Mouse (Mus musculus): Measurements from ENCODE around the gene Fcgr1.
"Not testable (repeated sequence)": the region's sequence is repeated elsewhere in the genome, so short reads cannot be mapped to it uniquely, and the experiment has no call there.

Fcgr1 gene

GRCm38 (mm10) chr3:96327647-96328046, 33.9 kb upstream of the Fcgr1 start:
- DNase-seq (ENCODE audit: low read depth, low spot score), result peak; percentile 20

DNA sequence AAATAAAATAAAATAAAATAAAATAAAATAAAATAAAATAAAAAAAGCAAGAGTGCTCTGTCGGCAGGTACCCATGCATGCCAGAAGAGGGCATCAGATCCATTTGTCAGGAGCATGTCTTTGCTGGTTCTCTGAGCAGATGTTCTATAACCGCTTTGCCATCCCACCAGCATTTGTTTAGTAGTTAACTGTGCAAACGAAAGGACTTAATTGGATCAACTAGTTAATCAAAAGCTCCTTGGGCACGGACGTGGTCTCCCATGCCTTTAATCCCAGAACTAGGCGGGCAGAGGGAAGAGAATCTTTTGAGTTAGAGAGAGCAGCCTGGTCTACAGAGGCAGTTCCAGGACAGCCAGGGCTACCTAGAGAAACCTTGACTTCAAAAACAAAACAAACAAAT, 33.4 kb upstream of the Fcgr1 start:
- DNase-seq (ENCODE audit: low read depth, low spot score), result peak; percentile 70

- not testable (repeated sequence) for DNase-seq (ENCODE audit: low read depth, low spot score)
Measured at GRCm38 (mm10) chr3:96323806-96324205, 30.0 kb upstream of the Fcgr1 start.

- no peak for DNase-seq (ENCODE audit: low read depth, low spot score)
Measured at GRCm38 (mm10) chr3:96322609-96323008, 28.8 kb upstream of the Fcgr1 start.

DNA sequence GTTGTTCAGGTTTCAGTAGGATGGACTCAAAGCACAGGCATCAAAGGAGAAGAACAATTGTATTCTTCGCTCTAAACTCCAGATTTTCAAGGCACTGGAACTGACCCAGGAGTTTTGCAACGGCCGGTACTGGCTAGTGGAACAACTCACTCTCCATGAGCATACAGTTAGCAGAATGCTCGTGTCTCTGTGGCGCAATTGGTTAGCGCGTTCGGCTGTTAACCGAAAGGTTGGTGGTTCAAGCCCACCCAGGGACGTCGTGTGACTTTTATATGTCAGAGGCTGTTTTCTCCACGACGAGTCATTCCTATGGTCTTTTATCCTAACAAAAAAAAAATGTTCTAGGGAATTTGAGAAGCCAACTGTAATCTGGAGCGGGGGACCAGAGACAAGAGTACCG, 28.1 kb upstream of the Fcgr1 start:
- DNase-seq (ENCODE audit: low read depth, low spot score), result no peak

DNA sequence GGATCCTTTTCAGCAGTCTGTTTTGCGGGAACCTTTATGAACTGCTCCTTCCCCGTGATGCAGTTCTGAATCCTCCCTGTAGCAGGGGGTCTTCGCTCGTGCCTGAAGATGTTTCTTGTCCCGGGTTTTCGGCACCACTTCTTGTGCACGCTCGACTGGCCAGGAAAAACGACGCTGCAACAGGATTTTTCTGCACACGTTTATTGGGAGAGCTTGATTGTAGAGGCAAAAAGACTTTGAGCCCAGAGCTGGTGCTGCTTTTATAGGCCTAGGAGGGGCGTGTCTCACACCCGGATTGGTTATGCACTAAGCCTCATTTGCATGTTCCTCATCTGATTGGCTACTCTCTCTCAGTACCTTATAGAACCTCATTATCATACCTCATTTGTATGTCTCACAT, 26.2 kb upstream of the Fcgr1 start:
- not testable (repeated sequence) for DNase-seq (ENCODE audit: low read depth, low spot score)

DNA sequence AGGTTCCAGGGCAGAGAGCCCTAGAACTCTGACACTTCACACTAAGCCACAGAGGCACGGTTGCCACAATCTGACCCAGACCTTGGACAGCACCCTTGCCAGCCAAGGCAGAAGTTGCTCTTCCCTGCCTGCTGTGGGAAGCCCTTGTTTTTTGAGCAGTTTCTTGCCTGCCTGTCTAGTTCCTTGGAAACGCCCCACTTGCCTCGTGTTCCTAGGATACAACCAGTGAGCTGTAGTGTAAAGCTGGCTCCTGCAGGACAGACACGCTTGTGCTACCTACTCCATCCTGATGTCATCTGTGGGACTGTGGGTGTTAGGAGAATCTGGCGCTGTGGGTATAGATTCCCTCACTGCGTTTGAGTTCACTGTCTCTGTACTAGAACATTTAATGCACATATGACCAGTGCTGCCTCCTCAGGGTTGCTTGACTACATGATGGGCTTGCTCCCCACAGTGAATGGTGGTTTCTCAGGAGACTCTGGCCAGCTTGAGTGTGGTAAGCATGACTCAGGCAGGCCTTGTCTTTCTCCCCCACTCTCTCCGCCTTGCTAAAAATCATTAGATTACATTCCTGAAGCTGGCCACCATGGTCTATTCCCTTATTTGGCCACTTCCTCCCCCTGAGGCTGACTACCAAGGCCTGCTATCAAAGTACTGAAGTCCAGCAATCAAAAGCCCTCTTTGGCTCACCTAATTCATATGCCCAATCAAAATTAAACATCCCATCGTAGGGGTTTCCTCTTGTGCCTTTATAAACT, 18.8 kb upstream of the Fcgr1 start:
- no peak for DNase-seq (ENCODE audit: low read depth, low spot score)

GRCm38 (mm10) chr3:96309441-96309840, 15.7 kb upstream of the Fcgr1 start:
- no peak for DNase-seq (ENCODE audit: low read depth, low spot score)

GRCm38 (mm10) chr3:96306506-96306905, 12.7 kb upstream of the Fcgr1 start:
- peak; percentile 37 for DNase-seq (ENCODE audit: low read depth, low spot score)

GRCm38 (mm10) chr3:96302076-96302475, 8.3 kb upstream of the Fcgr1 start:
- DNase-seq (ENCODE audit: low read depth, low spot score), result no peak

DNA sequence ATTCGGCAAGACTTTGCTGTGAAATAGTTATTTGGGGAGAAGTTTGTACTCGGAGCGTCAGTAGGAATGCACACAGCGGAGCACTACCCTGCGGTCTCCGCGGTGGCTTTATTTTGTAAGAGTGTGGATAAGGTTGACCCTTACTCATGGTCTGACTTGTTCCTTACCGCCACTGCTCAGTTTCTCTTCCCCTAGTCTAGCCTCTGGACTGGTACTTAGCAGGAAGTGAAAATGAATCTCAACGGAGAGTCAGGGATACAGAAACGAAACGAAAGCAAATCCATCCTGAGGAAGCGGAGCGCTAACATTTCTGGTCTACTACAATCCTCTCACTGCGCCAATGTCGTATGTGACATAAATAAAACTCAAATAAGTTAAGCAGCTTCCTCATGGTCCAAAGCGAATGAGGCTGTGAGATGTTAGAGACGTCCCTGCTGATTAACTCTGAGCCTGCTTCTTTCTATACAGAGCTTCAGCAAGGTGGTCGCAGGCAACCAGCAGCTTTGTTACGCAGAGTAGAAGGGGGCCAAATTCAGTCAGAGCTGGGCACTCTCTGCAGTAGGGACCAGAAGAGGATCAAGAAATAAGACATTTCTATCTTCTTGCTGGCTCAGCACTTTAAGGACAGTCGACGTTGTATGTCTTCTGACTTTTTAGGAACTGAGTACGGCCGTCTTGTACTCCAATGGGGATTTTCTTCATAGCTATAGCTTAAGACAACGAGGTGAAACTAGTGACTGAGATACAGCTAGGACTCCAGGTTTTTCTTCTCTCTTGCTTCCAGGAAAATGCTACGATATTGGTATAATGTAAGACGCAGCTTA, 7.1 kb upstream of the Fcgr1 start:
- DNase-seq (ENCODE audit: low read depth, low spot score), result no peak

DNA sequence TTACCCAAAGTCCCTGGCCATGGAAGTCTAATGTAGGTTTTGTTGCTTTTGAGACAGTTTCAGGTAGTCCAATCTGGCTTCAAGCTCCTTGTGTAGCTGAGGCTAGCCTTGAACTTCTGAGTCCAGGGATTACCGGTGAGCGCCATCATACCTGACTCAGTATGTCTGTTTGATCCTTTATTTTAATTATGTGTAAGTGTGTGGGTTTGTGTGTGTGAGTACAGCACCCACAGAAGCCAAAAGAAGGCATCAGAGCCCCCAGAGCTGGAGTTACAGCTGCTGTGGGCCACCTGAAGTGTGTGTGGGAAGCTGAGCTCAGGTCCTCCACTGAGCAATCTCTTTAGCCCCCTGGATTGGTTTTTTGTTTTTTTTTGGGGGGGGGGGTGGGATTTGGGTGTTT, 5.8 kb upstream of the Fcgr1 start:
- DNase-seq (ENCODE audit: low read depth, low spot score), result no peak

DNA sequence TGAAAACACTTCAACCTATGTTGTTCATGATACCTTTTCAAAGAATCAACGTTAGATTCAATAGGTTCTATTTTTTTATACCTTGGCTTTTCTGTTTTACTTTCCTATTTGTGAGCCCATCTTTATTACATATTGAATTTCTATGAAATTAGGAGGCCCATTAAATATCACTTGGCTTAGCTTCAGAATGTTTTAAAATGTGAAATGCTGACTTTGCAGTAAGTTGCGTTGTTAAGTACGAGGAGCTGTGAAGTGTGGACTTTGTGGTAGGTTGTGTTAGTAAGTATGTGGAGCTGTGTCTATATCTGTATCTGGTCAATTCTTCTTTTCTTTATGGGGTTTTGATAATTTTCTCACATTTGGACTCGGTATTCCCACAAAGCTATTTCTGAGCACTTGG, 4.6 kb upstream of the Fcgr1 start:
- DNase-seq (ENCODE audit: low read depth, low spot score), result no peak

GRCm38 (mm10) chr3:96293368-96293767, 401 bp downstream of the Fcgr1 start:
- DNase-seq (ENCODE audit: low read depth, low spot score), result no peak

DNA sequence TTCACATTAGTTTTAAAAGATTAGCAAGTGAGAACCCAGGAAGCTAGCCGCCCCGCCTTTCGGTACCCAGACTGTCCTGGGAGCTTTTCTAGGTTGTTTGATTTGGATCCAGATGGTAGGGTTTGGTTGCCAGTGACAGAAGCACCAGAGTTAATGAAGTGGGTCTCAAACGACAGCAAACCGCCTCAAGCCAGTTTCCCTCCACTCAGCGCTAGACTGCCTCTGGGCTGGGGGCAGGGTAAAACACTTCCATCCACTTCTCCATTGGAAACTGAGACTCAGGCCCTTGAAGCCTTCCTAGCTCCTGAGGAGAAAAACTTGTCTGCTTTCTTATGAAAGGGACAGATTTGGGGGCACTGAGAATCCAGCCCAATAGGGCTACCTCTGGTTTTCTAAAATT, 1.1 kb downstream of the Fcgr1 start:
- DNase-seq (ENCODE audit: low read depth, low spot score), result no peak

DNA sequence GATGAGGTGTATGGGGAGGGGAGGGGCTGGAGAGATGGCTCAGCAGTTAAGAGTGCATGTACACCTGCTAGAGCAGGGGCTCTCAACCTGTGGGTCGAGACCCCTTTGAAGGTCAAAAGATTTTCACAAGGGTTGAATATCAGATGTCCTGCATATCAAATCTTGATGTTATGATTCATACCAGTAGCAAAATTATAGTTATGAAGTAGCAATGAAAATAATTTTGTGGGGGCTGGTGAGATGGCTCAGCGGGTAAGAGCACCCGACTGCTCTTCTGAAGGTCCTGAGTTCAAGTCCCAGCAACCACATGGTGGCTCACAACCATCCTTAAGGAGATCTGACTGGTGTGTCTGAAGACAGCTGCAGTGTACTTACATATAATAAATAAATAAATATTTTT, 3.0 kb downstream of the Fcgr1 start:
- DNase-seq (ENCODE audit: low read depth, low spot score), result not testable (repeated sequence)

DNA sequence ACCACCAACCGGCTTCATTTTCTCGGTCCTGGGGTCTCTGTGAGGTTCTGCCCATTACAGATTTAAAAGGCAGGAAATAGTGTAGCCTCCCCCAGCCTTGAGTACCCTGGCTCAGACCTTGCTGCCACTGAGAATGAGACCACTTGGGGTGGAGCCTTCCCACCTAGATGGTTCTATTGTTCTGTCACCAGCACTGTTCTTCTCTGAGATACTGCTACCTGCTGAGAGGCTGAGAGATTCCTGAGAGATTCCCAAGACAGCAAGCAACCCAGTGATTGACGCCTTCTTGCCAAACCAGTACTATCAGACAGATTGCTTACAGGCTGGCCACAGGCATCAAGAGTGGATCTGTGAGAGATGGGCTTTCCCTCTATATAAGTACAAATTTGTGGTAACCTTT, 4.6 kb downstream of the Fcgr1 start:
- DNase-seq (ENCODE audit: low read depth, low spot score), result no peak

DNA sequence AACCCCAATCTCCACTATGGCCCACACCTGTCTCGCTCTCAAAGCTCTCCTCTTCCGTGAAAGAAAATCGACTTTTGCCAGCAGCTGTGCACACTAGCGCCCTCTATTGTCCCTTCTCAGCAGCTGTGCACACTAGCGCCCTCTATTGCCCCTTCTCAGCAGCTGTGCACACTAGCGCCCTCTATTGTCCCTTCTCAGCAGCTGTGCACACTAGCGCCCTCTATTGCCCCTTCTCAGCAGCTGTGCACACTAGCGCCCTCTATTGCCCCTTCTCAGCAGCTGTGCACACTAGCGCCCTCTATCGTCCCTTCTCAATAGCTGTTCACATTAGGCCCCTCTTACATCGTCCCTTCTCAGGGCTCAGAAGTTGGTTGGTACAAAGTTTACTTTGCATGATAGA, 6.4 kb downstream of the Fcgr1 start:
- not testable (repeated sequence) for DNase-seq (ENCODE audit: low read depth, low spot score)

DNA sequence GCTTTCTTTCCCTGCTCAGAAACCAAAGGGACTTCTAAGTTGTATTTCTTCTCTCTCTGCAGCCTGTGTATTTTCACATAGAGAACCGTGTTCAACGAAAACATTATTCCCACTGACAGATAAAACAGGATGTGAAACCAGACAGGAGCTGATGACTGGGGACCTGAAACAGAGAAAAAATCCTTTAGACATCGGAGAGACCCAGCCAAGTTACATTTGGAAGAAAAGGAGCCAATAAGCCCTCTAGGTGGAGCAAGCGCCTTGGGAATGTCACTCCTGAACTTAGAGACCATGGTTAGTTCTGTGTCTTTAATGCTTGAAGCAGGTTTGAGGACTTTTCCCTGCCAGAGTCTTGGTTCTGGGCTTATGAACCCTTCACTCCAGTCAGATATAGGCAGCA, 9.3 kb downstream of the Fcgr1 start:
- no peak for DNase-seq (ENCODE audit: low read depth, low spot score)

GRCm38 (mm10) chr3:96280660-96281059, 13.1 kb downstream of the Fcgr1 start:
- no peak for DNase-seq (ENCODE audit: low read depth, low spot score)

GRCm38 (mm10) chr3:96277800-96278624, 15.8 kb downstream of the Fcgr1 start:
- peak; percentile 96 for DNase-seq (ENCODE audit: low read depth, low spot score)

- peak; percentile 75 for DNase-seq (ENCODE audit: low read depth, low spot score)
Measured at GRCm38 (mm10) chr3:96277428-96277799, 16.4 kb downstream of the Fcgr1 start.

Measured in CD4-positive helper T cell, adult 2 months (primary cell).